Mouse (Mus musculus) midbrain, embryonic 15.5 days (tissue): Measurements from ENCODE around the gene Gm17606. TPM values are rescaled to one million over a fixed set of nuclear protein-coding genes. Genes with fewer than 3 reads are reported as not detected.

Experiments
- ATAC-seq: fragments of 200-750 bp; cut with Nextera tagmentation; replicated peaks from 2 replicates; pipeline ENCODE4 v1.8.0; 2017; ENCODE audit warnings: moderate TSS enrichment
- H3K27ac ChIP-seq: fragments of 300-500 bp; sonication (generic); 2 replicates; pipeline ENCODE4 v1.5.1; 2015; ENCODE audit warnings: mild to moderate bottlenecking, inconsistent platforms
- H3K27me3 ChIP-seq: fragments of 300-500 bp; sonication (generic); replicated peaks from 2 replicates; pipeline ENCODE4 v1.6.1; 2015; ENCODE audit warnings: inconsistent platforms
- H3K36me3 ChIP-seq: fragments of 300-500 bp; sonication (generic); replicated peaks from 2 replicates; pipeline ENCODE4 v1.6.1; 2015; ENCODE audit warnings: inconsistent platforms
- H3K4me1 ChIP-seq: fragments of 300-500 bp; sonication (generic); 2 replicates; pipeline ENCODE4 v1.6.1; 2015; ENCODE audit warnings: inconsistent platforms
- H3K4me2 ChIP-seq: fragments of 300-500 bp; sonication (generic); 2 replicates; pipeline ENCODE4 v1.6.1; 2015; ENCODE audit warnings: inconsistent platforms, mild to moderate bottlenecking, moderate library complexity
- H3K4me3 ChIP-seq: fragments of 300-500 bp; sonication (generic); 2 replicates; pipeline ENCODE4 v1.5.1; 2015; ENCODE audit warnings: mild to moderate bottlenecking, inconsistent platforms
- H3K9ac ChIP-seq: fragments of 300-500 bp; sonication (generic); 2 replicates; pipeline ENCODE4 v1.6.1; 2015; ENCODE audit warnings: mild to moderate bottlenecking, inconsistent platforms
- H3K9me3 ChIP-seq: fragments of 300-500 bp; sonication (generic); 2 replicates; pipeline ENCODE4 v1.6.1; 2016; ENCODE audit warnings: inconsistent platforms
- WGBS: fragments of 180-500 bp; shearing (Covaris S2); methylation state at CpG from one replicate; pipeline ENCODE4 v1.1.7; 2015; ENCODE audit warnings: mixed read lengths; 5-methylcytosine and 5-hydroxymethylcytosine counted together
- polyA plus RNA-seq: library from polyadenylated mRNA; unstranded; fragments of >200 nt; fragmentation: Nextera tagmentation; extraction: Ambion mirVana; gene quantifications from 2 replicates; pipeline ENCODE4 v1.2.1, GENCODE M21; 2015

The Gm17606 gene
- polyA plus RNA-seq, 1 experiment from 2014 or later: not detected

DNA sequence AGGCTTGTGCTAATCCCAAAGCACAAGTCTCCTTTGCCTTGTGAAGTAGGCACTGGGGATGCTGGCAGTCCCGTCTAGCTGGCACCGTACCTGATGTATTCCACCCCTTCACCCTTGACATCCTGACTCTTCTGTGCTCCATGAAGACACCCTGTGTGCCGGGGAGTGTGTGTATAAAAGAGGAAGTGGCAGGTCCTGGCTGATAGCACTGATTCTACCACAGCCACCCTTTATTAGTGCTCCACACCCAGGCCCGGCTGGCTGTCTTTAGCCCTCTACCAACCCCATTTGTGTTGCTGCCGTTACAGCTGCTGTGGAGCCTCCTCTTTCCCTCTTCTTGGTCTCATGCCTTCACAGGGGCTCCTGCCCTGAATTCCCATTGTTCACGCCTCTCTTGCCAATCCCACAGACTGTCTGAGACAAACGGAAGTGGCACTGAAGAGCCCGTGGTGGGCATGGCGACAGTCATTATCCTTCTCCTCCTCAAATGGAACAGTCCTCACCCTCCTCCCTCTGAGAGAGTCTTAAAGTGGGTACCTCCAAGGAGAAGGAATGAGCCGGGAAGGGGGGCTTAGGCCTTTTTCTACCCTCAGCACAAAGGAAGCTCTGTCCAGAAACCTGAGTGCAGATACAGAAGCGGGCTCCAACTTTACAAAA is 10.0 kb upstream of the Gm17606 start:
- Histone ChIP-seq H3K4me2 (no peak overlapping the region), H3K27me3 (no peaks in the 10 kb centered on the region), H3K36me3 (peaks cover 22% of the 10 kb centered on the region; the same call in 1 of the 2 replicates), H3K9ac (no peak overlapping the region; the same call in 1 of the 2 replicates), H3K9me3 (no peaks in the 10 kb centered on the region), H3K4me3 (no peak overlapping the region), H3K27ac (0 out of 2 replicates have a peak overlapping the region, but pooled peaks have one; percentile 12), H3K4me1 (no peaks in the 10 kb centered on the region)
- no peak for ATAC-seq
- 72% methylated on average over 11 of the region's 11 CpGs for WGBS

- no peaks in the 10 kb centered on the region for H3K9me3 ChIP-seq
- ATAC-seq: no peak
- WGBS: 63% methylated on average over 4 of the region's 4 CpGs
- H3K27me3 ChIP-seq: no peaks in the 10 kb centered on the region
- H3K9ac ChIP-seq: no peak overlapping the region
- no peak overlapping the region for H3K27ac ChIP-seq
- H3K4me2 ChIP-seq: no peak overlapping the region
- H3K4me3 ChIP-seq: no peak overlapping the region
- no peaks in the 10 kb centered on the region for H3K4me1 ChIP-seq
- H3K36me3 ChIP-seq: peaks cover 27% of the 10 kb centered on the region; the same call in 1 of the 2 replicates
Observed at GRCm38 (mm10) chr14:54631240-54631599, 9.5 kb upstream of the Gm17606 start.

DNA sequence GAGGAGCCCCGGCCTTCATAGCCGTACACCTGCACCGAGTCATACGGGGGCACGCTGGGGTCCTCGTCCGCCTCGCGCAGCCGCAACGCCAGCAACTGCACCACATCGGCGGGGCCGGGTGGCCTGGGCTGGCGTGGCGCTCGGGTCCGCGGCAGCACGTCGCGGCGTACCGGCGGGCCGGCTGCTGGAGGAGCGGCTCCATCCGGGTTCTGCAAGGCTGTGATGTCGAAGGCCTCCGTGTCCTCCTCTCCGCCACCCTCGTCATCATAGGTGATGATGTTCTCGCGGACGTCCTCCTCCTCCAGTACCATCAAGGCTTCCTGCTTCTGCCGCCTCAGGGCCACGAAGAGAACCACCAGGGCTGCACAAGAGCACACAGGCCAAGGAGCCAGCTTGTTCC is 8.5 kb upstream of the Gm17606 start:
- no peak for ATAC-seq
- no peaks in the 10 kb centered on the region for H3K4me1 ChIP-seq
- no peaks in the 10 kb centered on the region for H3K9me3 ChIP-seq
- WGBS: 91% methylated on average over 37 of the region's 37 CpGs
- H3K36me3 ChIP-seq: peaks cover 28% of the 10 kb centered on the region
- no peak overlapping the region for H3K9ac ChIP-seq
- no peaks in the 10 kb centered on the region for H3K27me3 ChIP-seq
- no peak overlapping the region for H3K27ac ChIP-seq
- no peak overlapping the region for H3K4me2 ChIP-seq
- no peak overlapping the region for H3K4me3 ChIP-seq

DNA sequence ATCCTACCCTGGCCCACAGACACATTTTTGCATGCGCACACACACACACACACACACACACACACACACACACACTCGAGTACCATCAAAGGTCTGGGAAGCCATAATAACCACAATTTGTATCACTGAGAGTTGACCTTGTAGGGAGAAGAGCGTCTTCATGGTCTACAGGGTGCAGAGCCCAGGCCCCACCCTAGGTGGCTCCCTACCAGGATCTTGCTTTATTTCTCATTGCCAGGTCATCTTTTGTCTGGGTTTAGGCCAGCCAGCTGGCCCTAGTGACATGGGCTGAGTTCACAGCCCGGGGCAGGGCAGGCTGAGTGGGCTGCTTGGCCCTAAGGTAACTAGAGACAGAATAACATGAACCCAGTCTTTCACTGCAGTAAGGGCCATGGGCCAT is 6.6 kb upstream of the Gm17606 start:
- Histone ChIP-seq H3K36me3 (peaks cover 30% of the 10 kb centered on the region), H3K9ac (no peak overlapping the region), H3K4me2 (no peak overlapping the region), H3K4me3 (no peak overlapping the region), H3K27me3 (no peaks in the 10 kb centered on the region), H3K9me3 (no peaks in the 10 kb centered on the region), H3K27ac (no peak overlapping the region), H3K4me1 (peaks cover 7% of the 10 kb centered on the region)
- ATAC-seq: no peak
- 83% methylated on average over 4 of the region's 4 CpGs for WGBS

DNA sequence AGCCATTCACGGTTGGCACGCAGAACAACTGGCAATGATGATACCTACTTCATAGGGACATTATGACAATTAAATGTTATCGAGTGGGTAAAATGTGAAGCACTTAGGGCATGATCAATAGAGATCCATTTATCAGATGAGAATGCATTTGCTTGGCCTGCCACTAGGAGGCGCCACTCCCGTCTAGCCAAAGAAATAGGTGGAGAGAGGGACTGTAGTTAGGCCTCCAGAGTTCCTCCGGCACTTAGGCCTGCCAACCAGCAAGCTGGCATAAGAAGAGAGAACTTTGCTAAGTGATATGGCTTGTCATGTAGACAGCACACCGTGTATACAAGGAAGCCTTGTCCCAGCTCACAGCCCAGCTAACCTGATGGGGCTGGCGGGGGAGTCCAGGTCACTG is 3.8 kb upstream of the Gm17606 start:
- ATAC-seq: no peak
- Histone ChIP-seq H3K27ac (no peak overlapping the region), H3K36me3 (peaks cover 25% of the 10 kb centered on the region), H3K9ac (no peak overlapping the region), H3K4me3 (no peak overlapping the region), H3K27me3 (no peaks in the 10 kb centered on the region), H3K4me1 (peaks cover 20% of the 10 kb centered on the region), H3K4me2 (no peak overlapping the region), H3K9me3 (no peaks in the 10 kb centered on the region)
- 47% methylated on average over 8 of the region's 8 CpGs for WGBS

DNA sequence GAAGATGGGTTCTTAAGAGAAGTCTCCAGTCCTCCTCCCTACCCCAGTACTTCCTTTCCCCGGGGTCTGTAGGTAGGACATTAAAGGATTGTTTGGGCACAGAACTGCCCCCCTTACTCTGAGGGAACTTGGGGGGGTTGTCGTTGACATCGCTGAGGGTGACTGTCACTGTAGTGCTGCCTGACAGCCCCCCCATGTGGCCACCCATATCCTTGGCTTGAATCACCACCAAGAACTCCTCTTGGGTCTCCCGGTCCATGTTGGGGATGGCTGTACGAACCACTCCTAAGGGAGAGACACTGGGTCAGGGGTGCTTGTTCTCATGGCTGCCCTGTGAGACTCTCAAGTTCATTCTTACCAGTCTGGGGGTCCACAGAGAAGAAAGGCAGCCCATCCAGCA is 2.5 kb upstream of the Gm17606 start:
- WGBS: 82% methylated on average over 5 of the region's 5 CpGs

DNA sequence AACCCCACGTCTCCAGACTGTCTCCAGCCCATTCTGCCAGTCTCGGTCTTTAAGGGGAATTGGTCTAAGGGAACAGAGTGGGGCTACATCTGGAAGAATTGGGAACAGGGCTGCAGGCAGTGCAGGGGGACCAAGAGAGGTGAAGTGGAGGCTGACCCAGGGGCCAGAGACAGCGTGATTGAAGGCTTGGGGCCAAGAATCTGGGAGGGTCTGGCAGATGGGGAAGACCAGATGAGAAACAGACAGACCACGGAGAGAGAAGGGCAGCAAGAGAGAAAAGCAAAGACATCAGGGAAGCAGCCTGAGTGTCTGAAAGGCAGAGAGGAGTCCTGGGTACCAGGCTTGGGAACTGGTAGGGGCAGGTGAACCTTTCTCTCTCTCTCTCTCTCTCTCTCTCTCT is 631 bp upstream of the Gm17606 start:
- Histone ChIP-seq H3K27me3 (no peaks in the 10 kb centered on the region), H3K27ac (no peak overlapping the region), H3K4me1 (peaks cover 23% of the 10 kb centered on the region), H3K9me3 (no peaks in the 10 kb centered on the region), H3K4me3 (peak overlapping the region; percentile 60), H3K4me2 (peak overlapping the region; percentile 92), H3K36me3 (peaks cover 40% of the 10 kb centered on the region), H3K9ac (peak overlapping the region; percentile 26; the same call in 1 of the 2 replicates)
- 15% methylated on average over 4 of the region's 4 CpGs for WGBS
- no peak for ATAC-seq

More for the DNA sequence above, 2.5 kb upstream of the Gm17606 start:
- H3K36me3 ChIP-seq: peaks cover 26% of the 10 kb centered on the region
- H3K27me3 ChIP-seq: no peaks in the 10 kb centered on the region
- no peaks in the 10 kb centered on the region for H3K9me3 ChIP-seq
- peak overlapping the region; percentile 92; the same call in 1 of the 2 replicates for H3K4me2 ChIP-seq
- no peak for ATAC-seq
- H3K4me3 ChIP-seq: no peak overlapping the region
- H3K9ac ChIP-seq: no peak overlapping the region
- peaks cover 23% of the 10 kb centered on the region for H3K4me1 ChIP-seq
- H3K27ac ChIP-seq: no peak overlapping the region

- Histone ChIP-seq H3K4me3 (peak within 1 kb of the TSS; percentile 60), H3K9me3 (no peaks in the 10 kb centered on the region), H3K27me3 (no peaks in the 10 kb centered on the region), H3K4me2 (peak within 1 kb of the TSS; percentile 92), H3K27ac (peak within 1 kb of the TSS; percentile 91), H3K9ac (peak within 1 kb of the TSS; percentile 91), H3K36me3 (peaks cover 46% of the 10 kb centered on the region), H3K4me1 (peaks cover 23% of the 10 kb centered on the region)
- peak; percentile 92 for ATAC-seq
- WGBS: under 1% methylated on average over 51 of the region's 52 CpGs
Observed at GRCm38 (mm10) chr14:54641305-54641969, 685 bp downstream of the Gm17606 start, which contains the start of gene Cdh24. Gene Cdh24 (minus strand): TSS chr14:54641364.

DNA sequence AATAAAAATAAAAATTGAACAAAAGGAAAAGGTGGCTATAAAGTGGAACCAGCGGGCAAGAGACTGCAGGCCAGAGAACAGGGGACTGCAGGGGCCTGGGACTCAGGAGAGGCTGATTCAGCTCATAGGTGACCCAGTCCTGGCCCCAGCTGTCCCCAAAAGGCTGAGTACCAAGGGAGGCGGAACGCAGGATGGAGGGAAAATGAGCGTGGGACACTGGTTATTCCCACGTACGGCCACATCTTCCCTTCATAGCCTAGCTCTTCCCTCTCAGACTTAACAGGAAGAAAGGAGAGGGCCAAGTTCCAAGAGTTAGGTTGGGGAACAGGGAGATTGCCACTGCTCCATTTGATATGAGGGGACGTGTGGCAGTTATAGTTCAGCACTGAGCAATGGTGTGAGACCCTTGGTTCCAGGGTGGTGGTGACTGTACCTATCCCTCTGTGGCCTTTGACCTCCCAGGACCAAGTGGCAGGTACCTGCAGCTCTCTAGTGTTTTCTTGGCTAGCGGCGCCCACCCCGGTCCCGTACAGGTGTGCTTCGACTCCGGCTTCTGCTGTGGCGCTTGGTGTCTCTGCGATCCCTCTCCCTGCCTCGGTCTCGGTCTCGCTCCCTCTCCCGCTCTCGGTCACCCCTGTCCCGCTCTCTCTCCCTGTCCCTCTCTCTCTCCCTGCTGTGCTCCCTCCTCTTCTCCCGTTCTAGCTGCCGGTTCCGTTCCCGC is 1.6 kb downstream of the Gm17606 start:
- Histone ChIP-seq H3K36me3 (peaks cover 53% of the 10 kb centered on the region), H3K9ac (no peak overlapping the region), H3K4me1 (peaks cover 23% of the 10 kb centered on the region), H3K9me3 (no peaks in the 10 kb centered on the region), H3K4me2 (no peak overlapping the region), H3K27me3 (no peaks in the 10 kb centered on the region), H3K4me3 (no peak overlapping the region), H3K27ac (peak overlapping the region; percentile 91)
- WGBS: 77% methylated on average over 25 of the region's 25 CpGs
- ATAC-seq: no peak

DNA sequence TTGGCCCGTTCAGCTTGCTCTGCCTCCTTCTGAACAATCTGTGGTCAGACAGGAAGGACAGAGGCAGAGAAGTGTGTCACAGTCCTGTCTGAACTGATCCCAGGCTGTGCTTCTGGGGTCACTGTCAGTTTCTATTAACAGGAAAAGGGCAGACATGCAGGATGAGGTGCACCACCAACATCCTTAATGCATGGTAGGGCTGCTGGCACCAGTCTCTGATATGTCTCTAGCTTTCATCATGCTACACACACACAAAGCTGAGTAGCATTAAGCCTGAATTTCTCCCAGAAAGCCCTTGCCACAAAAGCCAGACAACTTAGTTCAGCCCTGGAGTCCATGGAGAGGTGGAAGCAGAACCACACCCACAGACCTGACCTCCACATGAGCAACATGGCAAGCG is 2.3 kb downstream of the Gm17606 start:
- no peak for ATAC-seq
- Histone ChIP-seq H3K27me3 (no peaks in the 10 kb centered on the region), H3K9ac (no peak overlapping the region), H3K27ac (0 out of 2 replicates have a peak overlapping the region, but pooled peaks have one; percentile 26), H3K4me2 (no peak overlapping the region), H3K4me1 (peaks cover 25% of the 10 kb centered on the region), H3K36me3 (peaks cover 56% of the 10 kb centered on the region), H3K9me3 (no peaks in the 10 kb centered on the region), H3K4me3 (no peak overlapping the region)
- 82% methylated on average over 2 of the region's 2 CpGs for WGBS

GRCm38 (mm10) chr14:54644294-54644693 is 3.5 kb downstream of the Gm17606 start:
- no peak overlapping the region for H3K4me2 ChIP-seq
- ATAC-seq: no peak
- H3K4me1 ChIP-seq: peaks cover 27% of the 10 kb centered on the region
- no peak overlapping the region for H3K9ac ChIP-seq
- H3K9me3 ChIP-seq: no peaks in the 10 kb centered on the region
- 96% methylated on average over 9 of the region's 9 CpGs for WGBS
- peaks cover 56% of the 10 kb centered on the region for H3K36me3 ChIP-seq
- H3K27me3 ChIP-seq: no peaks in the 10 kb centered on the region
- no peak overlapping the region for H3K4me3 ChIP-seq
- no peak overlapping the region for H3K27ac ChIP-seq

GRCm38 (mm10) chr14:54646455-54646854 is 5.7 kb downstream of the Gm17606 start:
- Histone ChIP-seq H3K4me2 (no peak overlapping the region), H3K27me3 (no peaks in the 10 kb centered on the region), H3K4me1 (peaks cover 37% of the 10 kb centered on the region), H3K36me3 (peaks cover 61% of the 10 kb centered on the region), H3K4me3 (no peak overlapping the region), H3K9me3 (no peaks in the 10 kb centered on the region), H3K27ac (no peak overlapping the region), H3K9ac (no peak overlapping the region)
- whole genome bisulfite sequencing: 96% methylated on average over 17 of the region's 17 CpGs
- no peak for ATAC-seq
